In the genomic region with DNA sequence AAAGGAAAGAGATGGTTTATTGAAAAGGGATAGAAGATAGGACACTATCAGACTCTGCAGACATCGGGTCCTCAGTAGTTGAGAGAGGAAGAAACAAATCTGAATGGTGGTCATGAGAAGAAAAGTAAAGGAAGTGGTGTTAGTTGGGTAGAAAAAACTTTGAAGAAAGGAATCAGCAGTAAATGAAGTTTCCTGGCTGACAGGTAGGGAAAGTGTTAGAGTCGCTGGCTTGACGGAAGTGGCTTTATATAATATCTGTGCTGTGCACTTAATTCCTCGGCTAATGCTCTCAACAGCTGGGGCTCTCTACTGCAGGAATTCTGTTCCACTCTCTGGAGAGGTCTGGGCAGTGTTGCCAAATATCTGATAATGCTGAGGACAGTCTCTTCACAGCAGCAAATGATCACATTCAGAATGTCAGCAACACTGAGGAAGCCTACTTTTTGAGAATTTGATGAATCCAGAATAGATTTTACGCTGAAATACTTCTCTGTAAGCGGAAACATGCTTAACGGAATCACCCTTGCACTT, we compare ENCODE assay signal across 19 mouse cellular contexts. TPM values are rescaled to one million over a fixed set of nuclear protein-coding genes. Genes with fewer than 3 reads are reported as not detected.
DNase-seq lines count a peak whose midpoint lies in the region; ATAC-seq and TF ChIP-seq lines count a peak whose summit lies in the region.
"Had no signal": no experiment of that assay in that cellular context is flagged by ENCODE, and none has a peak within 500 bp of the region (broad histone marks: within the 10 kb centered on the region; RNA-seq: fewer than 3 reads in every experiment).

No protein-coding gene starts in this region.

- H3K4me1 ChIP-seq in heart, embryonic 14.5 days (ENCODE audit: control insufficient read depth in 2 of 2, insufficient read depth in 2 of 2, low read length in 2 of 2) = peaks cover 0 to 12% of the 10 kb centered on the region in 2 experiments; a peak in 2 of 4 replicates
- H3K4me1 ChIP-seq: forebrain, embryonic 15.5 days; hindbrain, embryonic 13.5 days; limb, embryonic 12.5 days had no signal

- no peaks in the 10 kb centered on the region for H3K9me3 ChIP-seq in heart, embryonic 14.5 days (ENCODE audit: control insufficient read depth, low read length)
- H3K9me3 ChIP-seq: forebrain, embryonic 15.5 days; G1E; hindbrain, embryonic 13.5 days; limb, embryonic 12.5 days had no signal

- intact Hi-C loops in heart, postnatal 36 days (cut with DNase I) = no loop called here
- intact Hi-C loops in heart, postnatal 10 days (cut with DNase I) = no loop called here

- DNase-seq in heart, postnatal 36 days = no peak
- DNase-seq in heart, postnatal 10 days = peak; percentile 39 to 46
- DNase-seq in lung, postnatal 25 days (ENCODE audit: low spot score) = peak; percentile 19
- no peak for DNase-seq in layer of hippocampus, adult 2 months (ENCODE audit: low spot score in 2 of 2)
- DNase-seq in yolk sac, embryonic 10.5 days (ENCODE audit: low spot score) = no peak
- DNase-seq: cerebellum, postnatal 36 days; thymus, adult 18-20 months had no signal

- H3K9ac ChIP-seq in heart, embryonic 14.5 days (ENCODE audit: low read length) = no peak overlapping the region
- H3K9ac ChIP-seq: forebrain, embryonic 15.5 days; hindbrain, embryonic 13.5 days; limb, embryonic 12.5 days had no signal

- TF ChIP-seq CTCF in layer of hippocampus, adult 2 months (conservative IDR thresholded peaks at IDR 0.05) = no peak

- peaks cover 8% of the 10 kb centered on the region; the same call in 1 of the 2 replicates for H3K36me3 ChIP-seq in heart, embryonic 14.5 days (ENCODE audit: control insufficient read depth, insufficient read depth, low read length)

- ATAC-seq in heart, embryonic 14.5 days (ENCODE audit: insufficient number of reproducible peaks, insufficient read depth, low FRiP score, low read depth) = no peak
- peak; percentile 79 for ATAC-seq in activated CD4-positive, CD25-positive, alpha-beta regulatory T cell, adult 4 months
- ATAC-seq: forebrain, embryonic 15.5 days; intestine, postnatal 0 days; midbrain, embryonic 16.5 days had no signal

- no peaks in the 10 kb centered on the region for H3K27me3 ChIP-seq in heart, embryonic 14.5 days (ENCODE audit: control insufficient read depth, insufficient read depth, low read length)
- H3K27me3 ChIP-seq: forebrain, embryonic 15.5 days; hindbrain, embryonic 13.5 days; limb, embryonic 12.5 days had no signal

- no peak overlapping the region for H3K4me3 ChIP-seq in heart, embryonic 14.5 days (ENCODE audit: control insufficient read depth in 1 of 2, insufficient read depth in 1 of 2, low read depth in 1 of 2, low read length in 2 of 2)
- no peak overlapping the region for H3K4me3 ChIP-seq in layer of hippocampus, adult 2 months
- H3K4me3 ChIP-seq: forebrain, embryonic 15.5 days; hindbrain, embryonic 13.5 days; left cerebral cortex, adult 2 months; limb, embryonic 12.5 days had no signal

- H3K4me2 ChIP-seq in heart, embryonic 14.5 days (ENCODE audit: low read length) = peak overlapping the region; percentile 31
- H3K4me2 ChIP-seq: forebrain, embryonic 15.5 days; hindbrain, embryonic 13.5 days; limb, embryonic 12.5 days had no signal

- peak overlapping the region; percentile 14 to 39; a peak in 2 of 4 replicates for H3K27ac ChIP-seq in heart, embryonic 14.5 days (replicated peaks in 1 of 2; ENCODE audit: control insufficient read depth in 1 of 2, insufficient read depth in 1 of 2, low read depth in 2 of 2, low read length in 2 of 2)
- no peak overlapping the region for H3K27ac ChIP-seq in layer of hippocampus, adult 2 months
- H3K27ac ChIP-seq: forebrain, embryonic 15.5 days; hindbrain, embryonic 13.5 days; kidney, postnatal 0 days; left cerebral cortex, adult 2 months; limb, embryonic 12.5 days had no signal

- 36% methylated on average over 7 of the region's 7 CpGs for WGBS in heart, embryonic 14.5 days

RNA-seq across cellular contexts. Expression of a gene that starts 31.9 kb away (rescaled TPM):
- polyA plus RNA-seq in heart, embryonic 14.5 days (2014; fragmentation: Nextera tagmentation; extraction: Ambion mirVana) = 67.1 and 70.3 TPM in 2 replicates
- 10 to 100 TPM; 77.8 to 79.0 TPM for total RNA-seq in heart, postnatal 36 days (2021)
- 100 to 1,000 TPM; 133 to 141 TPM for polyA plus RNA-seq in activated CD4-positive, CD25-positive, alpha-beta regulatory T cell, adult 4 months (2017; shearing (Covaris generic))
- 10 to 100 TPM; 56.6 to 60.9 TPM for total RNA-seq in heart, postnatal 10 days (2021)
- 10 to 100 TPM; 62.0 to 68.9 TPM for total RNA-seq in layer of hippocampus, adult 2 months (2021)

RNA-seq across cellular contexts. Expression of a gene that starts 49.4 kb away (rescaled TPM):
- polyA plus RNA-seq in heart, embryonic 14.5 days (2014; fragmentation: Nextera tagmentation; extraction: Ambion mirVana) = not detected in 2 replicates
- not detected for total RNA-seq in heart, postnatal 36 days (2021)
- under 1 TPM in 1 of 2 experiments, not detected in 1; 0.29 TPM for polyA plus RNA-seq in activated CD4-positive, CD25-positive, alpha-beta regulatory T cell, adult 4 months (2017; shearing (Covaris generic))
- not detected for total RNA-seq in heart, postnatal 10 days (2021)
- under 1 TPM in 1 of 2 experiments, not detected in 1; 0.20 TPM for total RNA-seq in layer of hippocampus, adult 2 months (2021)
- total RNA-seq: megakaryocyte-erythroid progenitor cell, adult 5-6 weeks had no signal
- polyA plus RNA-seq: forebrain, embryonic 15.5 days; G1E; hindbrain, embryonic 13.5 days; intestine, postnatal 0 days; limb, embryonic 12.5 days; midbrain, embryonic 16.5 days; small intestine, adult 2 months had no signal

Comparison
In these comparisons a context has a peak if more than half of its experiments do, and no peak if none do; other contexts are left out.
1. DNase-seq: peak in heart, postnatal 10 days (2 of 2) and lung, postnatal 25 days (single experiment); none in heart, postnatal 36 days (0 of 2), layer of hippocampus, adult 2 months (0 of 2) and yolk sac, embryonic 10.5 days (single experiment).